Mouse (Mus musculus): ENCODE results near the gene Slc22a5.

DNA sequence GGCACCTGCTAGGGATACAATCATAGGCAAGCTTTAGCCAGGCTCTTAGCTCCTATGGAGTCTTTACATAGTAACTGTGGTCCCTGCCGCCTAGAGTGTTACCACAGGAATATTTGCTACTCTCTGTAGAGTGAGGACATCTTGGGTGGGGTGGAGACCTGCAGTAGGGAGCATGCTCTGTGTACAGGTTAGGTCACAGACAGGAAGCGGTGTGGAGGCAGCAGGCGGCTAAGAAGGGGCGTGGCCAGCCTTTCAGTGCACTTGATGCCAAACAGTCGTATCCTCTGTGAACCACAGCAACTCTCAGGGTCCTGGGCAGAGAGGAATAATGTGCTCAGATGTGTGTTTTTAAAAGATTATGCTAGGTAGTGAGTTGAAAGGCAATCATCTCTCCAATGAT is 39.7 kb downstream of the Slc22a5 start:
- no peak for TF ChIP-seq CTCF (IDR thresholded peaks at IDR 0.05; ENCODE audit: borderline replicate concordance, insufficient read depth, low read length)
- TF ChIP-seq POLR2A (IDR thresholded peaks at IDR 0.05; ENCODE audit: low read depth, low read length), result no peak
